Mouse (Mus musculus) heart, embryonic 15.5 days (tissue): ENCODE data around the gene Pacs1. TPM values are rescaled to one million over a fixed set of nuclear protein-coding genes. Genes with fewer than 3 reads are reported as not detected.
A peak's percentile ranks its signal among the peaks of the same experiment; 100 is the strongest.

Experiments
- ATAC-seq: fragments of 200-750 bp; cut with Nextera tagmentation; replicated peaks from 2 replicates; pipeline ENCODE4 v1.8.0; 2017; ENCODE audit warnings: low read depth, moderate TSS enrichment; ENCODE audit not compliant: insufficient number of reproducible peaks, insufficient read depth, low FRiP score
- H3K27ac ChIP-seq: fragments of 300-500 bp; sonication (generic); 2 replicates; pipeline ENCODE4 v1.5.1; 2015; ENCODE audit warnings: mild to moderate bottlenecking, inconsistent platforms
- H3K27me3 ChIP-seq: fragments of 300-500 bp; sonication (generic); 2 replicates; pipeline ENCODE4 v1.6.1; 2015; ENCODE audit warnings: inconsistent platforms
- H3K36me3 ChIP-seq: fragments of 300-500 bp; sonication (generic); 2 replicates; pipeline ENCODE4 v1.6.1; 2015; ENCODE audit warnings: mild to moderate bottlenecking, inconsistent platforms
- H3K4me1 ChIP-seq: fragments of 300-500 bp; sonication (generic); replicated peaks from 2 replicates; pipeline ENCODE4 v1.6.1; 2015; ENCODE audit warnings: inconsistent platforms
- H3K4me2 ChIP-seq: fragments of 300-500 bp; sonication (generic); 2 replicates; pipeline ENCODE4 v1.6.1; 2015; ENCODE audit warnings: inconsistent platforms, mild to moderate bottlenecking, moderate library complexity
- H3K4me3 ChIP-seq: fragments of 300-500 bp; sonication (generic); 2 replicates; pipeline ENCODE4 v1.5.1; 2015; ENCODE audit warnings: mild to moderate bottlenecking, inconsistent platforms
- H3K9ac ChIP-seq: fragments of 300-500 bp; sonication (generic); 2 replicates; pipeline ENCODE4 v1.6.1; 2015; ENCODE audit warnings: mild to moderate bottlenecking, inconsistent platforms
- H3K9me3 ChIP-seq: fragments of 300-500 bp; sonication (generic); replicated peaks from 2 replicates; pipeline ENCODE4 v1.6.1; 2016; ENCODE audit warnings: inconsistent platforms
- WGBS: fragments of 180-500 bp; shearing (Covaris S2); methylation state at CpG from one replicate; pipeline ENCODE4 v1.1.7; 2015; ENCODE audit warnings: mixed read lengths; 5-methylcytosine and 5-hydroxymethylcytosine counted together
- polyA plus RNA-seq: library from polyadenylated mRNA; unstranded; fragments of >200 nt; fragmentation: Nextera tagmentation; extraction: Ambion mirVana; gene quantifications from 2 replicates; pipeline ENCODE4 v1.2.1, GENCODE M21; 2015

Pacs1 gene
- polyA plus RNA-seq, 1 experiment from 2014 or later, result 15.1 TPM

DNA sequence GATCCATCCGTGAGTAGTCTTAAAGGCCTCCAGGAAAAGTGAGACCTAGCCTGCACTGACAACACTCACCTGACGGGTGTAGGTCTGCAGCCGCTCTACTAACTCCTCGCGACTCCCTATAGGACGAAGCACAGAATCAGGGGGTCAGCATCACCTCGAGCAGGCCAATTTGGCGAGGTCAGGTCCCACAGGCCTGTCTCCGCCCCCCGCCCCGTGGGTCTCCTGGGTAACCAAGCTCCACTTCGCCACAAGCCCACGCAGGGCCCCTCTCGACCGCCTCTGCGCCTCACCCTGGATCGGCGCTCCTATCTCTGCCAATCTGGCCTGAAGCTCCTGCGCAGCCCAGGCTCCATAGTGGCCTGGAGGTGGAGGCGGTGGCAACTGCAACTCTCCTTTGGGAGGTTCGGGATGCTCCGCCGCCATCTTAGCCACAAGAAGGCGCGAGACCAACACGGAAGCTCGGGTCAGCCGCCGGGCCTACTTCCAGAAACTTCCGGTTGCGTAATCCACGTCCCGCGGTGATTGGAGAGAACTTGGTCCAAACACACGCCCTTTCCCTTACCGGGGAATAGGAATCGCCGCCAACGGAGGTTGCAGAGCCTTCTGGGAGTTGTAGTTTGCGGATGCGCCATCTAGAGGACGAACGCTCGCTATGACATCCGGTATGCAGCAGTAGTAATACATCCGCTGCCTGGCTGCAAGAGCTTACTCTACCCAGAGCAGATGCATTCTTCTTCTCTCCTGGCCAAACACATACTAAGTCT, 22.2 kb upstream of the Pacs1 start, which contains the start of gene Sf3b2:
Gene Sf3b2 (minus strand): TSS at position 484 of the 764 bp plus-strand sequence.
- H3K27ac ChIP-seq, result peak within 1 kb of the TSS; percentile 90
- peak within 1 kb of the TSS; percentile 93 for H3K9ac ChIP-seq
- ATAC-seq, result peak; percentile 95
- no peaks in the 10 kb centered on the region for H3K27me3 ChIP-seq
- WGBS, result under 1% methylated on average over 46 of the region's 46 CpGs
- H3K4me1 ChIP-seq, result peaks cover 46% of the 10 kb centered on the region
- peak within 1 kb of the TSS; percentile 95 for H3K4me3 ChIP-seq
- H3K4me2 ChIP-seq, result peak within 1 kb of the TSS; percentile 85
- H3K9me3 ChIP-seq, result no peaks in the 10 kb centered on the region
- H3K36me3 ChIP-seq, result peaks cover 35% of the 10 kb centered on the region

GRCm38 (mm10) chr19:5278381-5278780, 5.5 kb upstream of the Pacs1 start:
- H3K4me3 ChIP-seq, result no peak overlapping the region
- no peaks in the 10 kb centered on the region for H3K9me3 ChIP-seq
- WGBS, result 87% methylated on average over 8 of the region's 8 CpGs
- H3K4me1 ChIP-seq, result peaks cover 14% of the 10 kb centered on the region
- no peaks in the 10 kb centered on the region for H3K27me3 ChIP-seq
- ATAC-seq, result no peak
- peaks cover 79% of the 10 kb centered on the region for H3K36me3 ChIP-seq
- H3K9ac ChIP-seq, result no peak overlapping the region
- H3K27ac ChIP-seq, result no peak overlapping the region
- no peak overlapping the region for H3K4me2 ChIP-seq

GRCm38 (mm10) chr19:5277140-5277539, 4.2 kb upstream of the Pacs1 start:
- Histone ChIP-seq H3K36me3 (peaks cover 68% of the 10 kb centered on the region), H3K9me3 (no peaks in the 10 kb centered on the region), H3K27me3 (no peaks in the 10 kb centered on the region), H3K4me3 (no peak overlapping the region), H3K4me2 (no peak overlapping the region), H3K4me1 (peaks cover 17% of the 10 kb centered on the region), H3K27ac (no peak overlapping the region), H3K9ac (no peak overlapping the region)
- no peak for ATAC-seq
- 86% methylated on average over 3 of the region's 3 CpGs for WGBS

GRCm38 (mm10) chr19:5276531-5276930, 3.6 kb upstream of the Pacs1 start:
- no peak overlapping the region for H3K4me3 ChIP-seq
- H3K27ac ChIP-seq, result no peak overlapping the region
- H3K9me3 ChIP-seq, result no peaks in the 10 kb centered on the region
- 82% methylated on average over 2 of the region's 2 CpGs for WGBS
- H3K4me1 ChIP-seq, result peaks cover 23% of the 10 kb centered on the region
- no peak overlapping the region for H3K9ac ChIP-seq
- no peak overlapping the region for H3K4me2 ChIP-seq
- ATAC-seq, result no peak
- H3K36me3 ChIP-seq, result peaks cover 63% of the 10 kb centered on the region
- no peaks in the 10 kb centered on the region for H3K27me3 ChIP-seq

- peaks cover 28% of the 10 kb centered on the region for H3K4me1 ChIP-seq
- 92% methylated on average over 5 of the region's 5 CpGs for WGBS
- no peaks in the 10 kb centered on the region for H3K27me3 ChIP-seq
- no peak overlapping the region for H3K27ac ChIP-seq
- H3K4me2 ChIP-seq, result no peak overlapping the region
- no peak overlapping the region for H3K9ac ChIP-seq
- no peak for ATAC-seq
- H3K36me3 ChIP-seq, result peaks cover 57% of the 10 kb centered on the region
- H3K9me3 ChIP-seq, result no peaks in the 10 kb centered on the region
- no peak overlapping the region for H3K4me3 ChIP-seq
Observed at GRCm38 (mm10) chr19:5275736-5276135, 2.8 kb upstream of the Pacs1 start.

DNA sequence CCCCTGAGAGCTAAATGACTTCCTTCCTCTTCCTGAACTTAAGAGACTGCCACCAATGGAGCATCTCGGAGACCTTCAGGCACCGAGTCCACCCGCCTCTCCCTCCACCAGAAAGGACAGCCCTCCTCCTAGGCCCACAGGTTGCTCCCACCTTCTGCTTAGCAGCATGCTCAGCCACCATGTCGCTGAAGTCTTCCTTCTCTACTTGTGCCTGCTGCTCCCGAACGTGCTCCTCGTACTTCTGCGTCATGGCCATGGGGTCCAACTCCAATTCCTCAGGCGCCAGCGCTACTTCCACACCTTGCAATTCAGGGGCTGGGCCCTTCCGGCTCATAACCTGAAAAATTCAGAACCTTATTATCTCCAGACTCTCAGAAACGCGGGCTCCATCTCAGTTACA, 1.7 kb upstream of the Pacs1 start:
- H3K9ac ChIP-seq, result no peak overlapping the region
- no peaks in the 10 kb centered on the region for H3K9me3 ChIP-seq
- H3K27ac ChIP-seq, result peak overlapping the region; percentile 93
- no peaks in the 10 kb centered on the region for H3K27me3 ChIP-seq
- no peak overlapping the region for H3K4me2 ChIP-seq
- no peak for ATAC-seq
- H3K36me3 ChIP-seq, result peaks cover 53% of the 10 kb centered on the region
- no peak overlapping the region for H3K4me3 ChIP-seq
- WGBS, result 84% methylated on average over 13 of the region's 13 CpGs
- peaks cover 37% of the 10 kb centered on the region for H3K4me1 ChIP-seq

DNA sequence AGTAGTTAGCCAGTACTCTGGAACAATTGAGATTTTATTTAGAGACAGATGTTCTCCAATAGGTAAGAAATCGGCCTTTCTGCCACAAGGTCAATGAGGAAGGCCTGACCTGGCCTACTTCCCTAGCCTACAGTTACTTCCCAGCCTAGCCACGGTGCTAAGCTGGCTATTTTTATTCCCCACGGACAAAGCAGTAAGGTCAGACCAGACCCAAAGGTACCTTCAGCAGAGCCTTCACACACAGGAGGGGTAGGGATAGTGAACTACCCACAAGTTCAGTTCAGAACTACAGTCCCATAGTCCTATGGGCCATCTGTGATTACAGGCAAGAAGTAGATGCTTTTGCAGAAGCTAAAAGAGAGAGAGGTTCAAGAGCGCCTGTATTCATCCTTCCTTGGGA, 997 bp upstream of the Pacs1 start:
- H3K4me3 ChIP-seq, result no peak overlapping the region
- H3K9ac ChIP-seq, result 0 out of 2 replicates have a peak overlapping the region, but pooled peaks have one; percentile 96
- peak overlapping the region; percentile 93 for H3K27ac ChIP-seq
- no peaks in the 10 kb centered on the region for H3K27me3 ChIP-seq
- peak overlapping the region; percentile 93; the same call in 1 of the 2 replicates for H3K4me2 ChIP-seq
- WGBS, result 42% methylated on average over 4 of the region's 4 CpGs
- H3K36me3 ChIP-seq, result peaks cover 46% of the 10 kb centered on the region
- peaks cover 42% of the 10 kb centered on the region for H3K4me1 ChIP-seq
- ATAC-seq, result no peak
- H3K9me3 ChIP-seq, result no peaks in the 10 kb centered on the region

- Histone ChIP-seq H3K27me3 (no peaks in the 10 kb centered on the region), H3K36me3 (peaks cover 30% of the 10 kb centered on the region), H3K4me1 (peaks cover 47% of the 10 kb centered on the region), H3K9ac (peak overlapping the region; percentile 96), H3K9me3 (no peaks in the 10 kb centered on the region), H3K4me2 (peak overlapping the region; percentile 93), H3K27ac (peak overlapping the region; percentile 93), H3K4me3 (peak overlapping the region; percentile 97)
- 1% methylated on average over 24 of the region's 30 CpGs for WGBS
- ATAC-seq, result peak; percentile 23; the same call in 1 of the 2 replicates
Observed at GRCm38 (mm10) chr19:5272326-5272795, 558 bp downstream of the Pacs1 start.

DNA sequence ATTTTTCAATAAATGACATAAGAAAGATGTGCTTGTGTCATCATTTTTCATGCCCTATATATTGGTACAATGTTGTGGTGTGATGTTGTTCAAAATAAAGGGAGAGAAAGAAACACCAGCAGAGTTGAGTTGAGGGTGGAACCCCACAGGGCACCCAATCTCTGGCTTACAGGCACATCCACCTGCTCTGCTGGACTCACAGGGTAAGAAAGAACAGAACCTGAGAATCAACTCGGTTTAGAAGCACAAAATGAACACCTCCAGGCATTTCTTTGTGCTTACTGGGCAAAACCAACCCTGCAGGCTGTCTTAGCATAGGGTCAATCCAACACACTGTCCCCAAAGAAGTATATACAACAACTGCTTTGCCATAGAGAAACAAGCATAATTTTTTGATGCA, 1.5 kb downstream of the Pacs1 start:
- H3K4me1 ChIP-seq, result peaks cover 47% of the 10 kb centered on the region
- H3K36me3 ChIP-seq, result peaks cover 23% of the 10 kb centered on the region
- peak overlapping the region; percentile 97 for H3K4me3 ChIP-seq
- no peak overlapping the region for H3K9ac ChIP-seq
- H3K4me2 ChIP-seq, result peak overlapping the region; percentile 93
- H3K27me3 ChIP-seq, result no peaks in the 10 kb centered on the region
- no peak overlapping the region for H3K27ac ChIP-seq
- no peaks in the 10 kb centered on the region for H3K9me3 ChIP-seq
- no peak for ATAC-seq
- WGBS, result 44% methylated on average over 1 of the region's 1 CpGs

DNA sequence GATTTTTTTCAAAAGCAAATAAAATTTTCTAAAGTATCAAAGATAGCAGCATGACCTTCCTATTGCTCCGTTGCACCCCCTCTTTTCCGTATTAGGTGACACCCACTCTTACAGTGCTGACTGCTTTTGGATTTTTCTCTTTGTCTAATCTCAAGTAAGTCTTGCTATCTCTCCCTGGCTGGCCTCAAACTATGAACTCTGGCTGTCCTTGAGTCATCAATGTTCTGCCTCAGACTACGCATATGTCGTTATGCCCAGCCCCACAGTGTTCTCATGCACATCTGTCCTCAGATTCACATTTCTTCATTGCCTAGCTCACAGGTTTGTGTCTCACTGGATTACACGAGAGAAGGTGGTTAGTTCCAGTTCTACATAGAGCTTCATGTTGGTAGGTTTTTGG, 3.5 kb downstream of the Pacs1 start:
- Histone ChIP-seq H3K4me2 (no peak overlapping the region), H3K27me3 (no peaks in the 10 kb centered on the region), H3K4me1 (peaks cover 45% of the 10 kb centered on the region), H3K9ac (no peak overlapping the region), H3K4me3 (no peak overlapping the region), H3K9me3 (no peaks in the 10 kb centered on the region), H3K36me3 (peaks cover 5% of the 10 kb centered on the region; the same call in 1 of the 2 replicates), H3K27ac (no peak overlapping the region)
- ATAC-seq, result no peak
- WGBS, result 38% methylated on average over 5 of the region's 5 CpGs

- H3K27me3 ChIP-seq, result no peaks in the 10 kb centered on the region
- H3K36me3 ChIP-seq, result no peaks in the 10 kb centered on the region; the same call in 1 of the 2 replicates
- ATAC-seq, result no peak
- H3K4me3 ChIP-seq, result no peak overlapping the region
- H3K9ac ChIP-seq, result no peak overlapping the region
- no peaks in the 10 kb centered on the region for H3K9me3 ChIP-seq
- no peak overlapping the region for H3K27ac ChIP-seq
- peaks cover 40% of the 10 kb centered on the region for H3K4me1 ChIP-seq
- WGBS, result 74% methylated on average over 3 of the region's 3 CpGs
- no peak overlapping the region for H3K4me2 ChIP-seq
Observed at GRCm38 (mm10) chr19:5268875-5269274, 4.0 kb downstream of the Pacs1 start.

GRCm38 (mm10) chr19:5268017-5268416, 4.9 kb downstream of the Pacs1 start:
- H3K9ac ChIP-seq, result no peak overlapping the region
- ATAC-seq, result no peak
- no peak overlapping the region for H3K4me2 ChIP-seq
- no peaks in the 10 kb centered on the region for H3K9me3 ChIP-seq
- peaks cover 34% of the 10 kb centered on the region for H3K4me1 ChIP-seq
- no peaks in the 10 kb centered on the region for H3K36me3 ChIP-seq
- H3K4me3 ChIP-seq, result no peak overlapping the region
- no peaks in the 10 kb centered on the region for H3K27me3 ChIP-seq
- H3K27ac ChIP-seq, result no peak overlapping the region
